Mouse (Mus musculus) MEL (cell line): Measurements from ENCODE around the gene C1qc.

Source experiments
- BHLHE40 ChIP-seq: IDR thresholded peaks from 2 replicates; pipeline ENCODE4 v1.6.1; 2012; ENCODE audit warnings: low read depth, mild to moderate bottlenecking, inconsistent platforms, low read length, improper control_type of control experiment, borderline replicate concordance
- ETS1 ChIP-seq: IDR thresholded peaks from 2 replicates; pipeline ENCODE4 v1.6.1; 2012; ENCODE audit warnings: low read depth, mild to moderate bottlenecking, inconsistent platforms, low read length, improper control_type of control experiment, moderate library complexity
- GABPA ChIP-seq: IDR thresholded peaks from 2 replicates; pipeline ENCODE4 v1.6.1; 2012; ENCODE audit warnings: low read depth, mild to moderate bottlenecking, inconsistent platforms, low read length, improper control_type of control experiment, moderate library complexity
- MAZ ChIP-seq: IDR thresholded peaks from 2 replicates; pipeline ENCODE4 v1.6.1; 2012; ENCODE audit warnings: low read depth, mild to moderate bottlenecking, inconsistent platforms, low read length, improper control_type of control experiment
- POLR2A ChIP-seq, 2 experiments: IDR thresholded peaks; 2 replicates each; pipeline ENCODE4 v1.6.1; 2011 to 2012; ENCODE audit warnings: low read length in 2 of 2, mild to moderate bottlenecking in 2 of 2, control low read depth in 1 of 2, improper control_type of control experiment in 1 of 2, low read depth in 1 of 2, moderate library complexity in 1 of 2; ENCODE audit not compliant: control insufficient read depth in 1 of 2, insufficient read depth in 1 of 2, poor library complexity in 1 of 2
- ZKSCAN1 ChIP-seq: IDR thresholded peaks from 2 replicates; pipeline ENCODE4 v1.6.1; 2012; ENCODE audit warnings: low read depth, mild to moderate bottlenecking, inconsistent platforms, low read length, improper control_type of control experiment, moderate library complexity

DNA sequence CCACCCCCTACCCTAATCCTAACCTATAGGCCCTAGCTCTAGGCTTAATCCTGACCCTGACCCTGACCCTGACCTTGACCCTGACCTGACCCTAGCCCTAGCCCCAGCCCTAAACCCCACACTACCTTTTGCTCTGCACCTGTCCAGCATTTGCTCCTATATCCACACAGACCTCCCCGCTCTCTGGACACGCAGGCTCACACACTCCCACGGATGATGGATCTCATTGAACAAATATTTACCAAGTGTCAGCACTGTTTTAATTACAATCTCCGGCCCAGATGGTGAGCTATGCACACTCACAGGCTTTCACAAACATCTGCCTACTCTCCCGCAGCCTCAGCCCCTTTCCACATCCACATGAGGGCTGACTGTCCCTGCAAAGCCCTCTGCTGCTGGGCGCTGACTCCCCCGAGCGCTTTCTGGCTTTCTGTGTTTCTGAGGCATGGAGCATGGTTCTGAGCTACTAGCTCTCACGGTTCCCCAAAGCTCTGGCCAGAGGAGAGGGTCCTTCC, 5.3 kb upstream of the C1qc start:
- no peak for TF ChIP-seq MAZ
- no peak for TF ChIP-seq POLR2A (IDR thresholded peaks at IDR 0.05; ENCODE audit: control insufficient read depth in 1 of 2, insufficient read depth in 1 of 2, low read depth in 1 of 2, low read length in 2 of 2, poor library complexity in 1 of 2)
- TF ChIP-seq ETS1 = no peak
- no peak for TF ChIP-seq GABPA
- TF ChIP-seq ZKSCAN1 = no peak
- no peak for TF ChIP-seq BHLHE40
